Mouse (Mus musculus) limb, embryonic 14.5 days (tissue): ENCODE data around the gene Med15. TPM values are rescaled to one million over a fixed set of nuclear protein-coding genes. Genes with fewer than 3 reads are reported as not detected.

ENCODE experiments used
- ATAC-seq: fragments of 200-750 bp; cut with Nextera tagmentation; 2 replicates; pipeline ENCODE4 v1.8.0; 2017; ENCODE audit warnings: low read depth, moderate number of reproducible peaks, moderate TSS enrichment; ENCODE audit not compliant: low FRiP score
- DNase-seq: peaks from one replicate; pipeline ENCODE4 v3.0.0-alpha.2; 2015; ENCODE audit warnings: low spot score
- H3K27ac ChIP-seq: fragments of 300-500 bp; sonication (generic); replicated peaks from 2 replicates; pipeline ENCODE4 v1.5.1; 2014; ENCODE audit warnings: low read depth, mild to moderate bottlenecking, low read length, moderate library complexity, mixed read lengths
- H3K27me3 ChIP-seq: fragments of 300-500 bp; sonication (generic); 2 replicates; pipeline ENCODE4 v1.6.1; 2014; ENCODE audit warnings: low read length, mixed read lengths; ENCODE audit not compliant: control insufficient read depth, insufficient read depth
- H3K36me3 ChIP-seq: fragments of 300-500 bp; sonication (generic); 2 replicates; pipeline ENCODE4 v1.6.1; 2014; ENCODE audit warnings: mild to moderate bottlenecking, low read length, moderate library complexity, mixed read lengths; ENCODE audit not compliant: control insufficient read depth, insufficient read depth
- H3K4me1 ChIP-seq: fragments of 300-500 bp; sonication (generic); 2 replicates; pipeline ENCODE4 v1.6.1; 2014; ENCODE audit warnings: antibody characterized with exemption, low read length, mixed read lengths; ENCODE audit not compliant: control insufficient read depth, insufficient read depth
- H3K4me2 ChIP-seq: fragments of 300-500 bp; sonication (generic); replicated peaks from 2 replicates; pipeline ENCODE4 v1.6.1; 2014; ENCODE audit warnings: low read depth, mild to moderate bottlenecking, low read length, moderate library complexity; ENCODE audit not compliant: severe bottlenecking
- H3K4me3 ChIP-seq: fragments of 300-500 bp; sonication (generic); replicated peaks from 2 replicates; pipeline ENCODE4 v1.5.1; 2014; ENCODE audit warnings: low read length
- H3K9ac ChIP-seq: fragments of 300-500 bp; sonication (generic); 2 replicates; pipeline ENCODE4 v1.6.1; 2014; ENCODE audit warnings: mild to moderate bottlenecking, low read depth, low read length, moderate library complexity; ENCODE audit not compliant: severe bottlenecking
- H3K9me3 ChIP-seq: fragments of 300-500 bp; sonication (generic); 2 replicates; pipeline ENCODE4 v1.6.1; 2016; ENCODE audit warnings: low read length; ENCODE audit not compliant: control insufficient read depth
- POLR2A ChIP-seq: fragments of 200-500 bp; IDR thresholded peaks from 2 replicates; pipeline ENCODE4 v1.8.0; 2012; ENCODE audit warnings: inconsistent platforms, mild to moderate bottlenecking, moderate library complexity, borderline replicate concordance; ENCODE audit not compliant: insufficient read depth, insufficient read length; ENCODE audit errors: extremely low read depth
- WGBS: fragments of 180-500 bp; shearing (Covaris S2); extraction: QIAGEN DNeasy Blood & Tissue Kit; methylation state at CpG from one replicate; pipeline ENCODE4 v1.1.7; 2014; 5-methylcytosine and 5-hydroxymethylcytosine counted together
- polyA plus RNA-seq, 2 experiments: library from polyadenylated mRNA; depleted of rRNA in 1 of 2; stranded (reverse) in 1 of 2; unstranded in 1 of 2; fragments of >200 nt; fragmentation: Nextera tagmentation in 1 of 2; extraction: Ambion mirVana in 1 of 2; gene quantifications; 2 replicates each; pipeline versions ENCODE4 v1.2.1 to v1.2.3; 2012 to 2014

The Med15 gene
- polyA plus RNA-seq, 2 experiments = 41.6 to 84.6 TPM

GRCm38 (mm10) chr16:17638036-17638628 is 94.6 kb downstream of the Med15 start:
- H3K9me3 ChIP-seq = no peaks in the 10 kb centered on the region
- peaks cover 78% of the 10 kb centered on the region for H3K36me3 ChIP-seq
- H3K4me2 ChIP-seq = no peak overlapping the region
- H3K4me3 ChIP-seq = no peak overlapping the region
- no peaks in the 10 kb centered on the region for H3K27me3 ChIP-seq
- DNase-seq = no peak
- H3K4me1 ChIP-seq = no peaks in the 10 kb centered on the region
- 89% methylated on average over 9 of the region's 9 CpGs for WGBS
- no peak overlapping the region for H3K27ac ChIP-seq
- TF ChIP-seq POLR2A = no peak
- ATAC-seq = no peak
- H3K9ac ChIP-seq = no peak overlapping the region

- ATAC-seq (no peak), DNase-seq (no peak)
- no peak overlapping the region for H3K4me2 ChIP-seq
- no peaks in the 10 kb centered on the region for H3K9me3 ChIP-seq
- H3K4me3 ChIP-seq = no peak overlapping the region
- TF ChIP-seq POLR2A = no peak
- no peak overlapping the region for H3K27ac ChIP-seq
- 69% methylated on average over 2 of the region's 2 CpGs for WGBS
- H3K27me3 ChIP-seq = no peaks in the 10 kb centered on the region
- no peaks in the 10 kb centered on the region for H3K4me1 ChIP-seq
- H3K36me3 ChIP-seq = peaks cover 78% of the 10 kb centered on the region
- H3K9ac ChIP-seq = no peak overlapping the region
These were observed 95.1 kb downstream of the Med15 start for GRCm38 (mm10) chr16:17637610-17638009.

DNA sequence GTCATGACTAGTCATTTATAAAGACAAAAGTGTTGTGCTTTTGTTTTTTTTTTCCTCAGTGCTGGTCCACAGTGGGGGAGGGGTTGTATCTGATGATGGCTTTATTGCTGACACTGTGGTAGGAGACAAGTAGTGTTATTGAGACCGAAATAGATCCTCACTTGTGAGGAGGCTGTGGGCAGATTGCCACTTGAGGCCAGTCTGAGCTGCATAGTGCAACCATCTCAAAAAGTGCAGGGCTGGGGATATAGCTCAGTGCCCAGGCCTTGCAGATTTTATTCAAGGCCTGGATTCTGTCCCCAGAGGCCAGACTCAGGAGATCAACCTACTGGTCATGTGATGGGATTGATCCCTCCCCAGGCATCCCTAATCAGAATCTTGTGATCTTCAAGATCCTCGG is 95.8 kb downstream of the Med15 start:
- Histone ChIP-seq H3K27ac (no peak overlapping the region), H3K4me3 (no peak overlapping the region), H3K9me3 (no peaks in the 10 kb centered on the region), H3K36me3 (peaks cover 78% of the 10 kb centered on the region), H3K4me1 (no peaks in the 10 kb centered on the region), H3K4me2 (no peak overlapping the region), H3K27me3 (no peaks in the 10 kb centered on the region), H3K9ac (no peak overlapping the region)
- DNase-seq (no peak), ATAC-seq (no peak)
- 86% methylated on average over 2 of the region's 2 CpGs for WGBS
- TF ChIP-seq POLR2A = no peak

- Histone ChIP-seq H3K36me3 (peaks cover 80% of the 10 kb centered on the region), H3K9me3 (no peaks in the 10 kb centered on the region), H3K4me3 (no peak overlapping the region), H3K27me3 (no peaks in the 10 kb centered on the region), H3K9ac (no peak overlapping the region), H3K27ac (no peak overlapping the region), H3K4me1 (no peaks in the 10 kb centered on the region), H3K4me2 (no peak overlapping the region)
- 75% methylated on average over 8 of the region's 8 CpGs for WGBS
- TF ChIP-seq POLR2A = no peak
- DNase-seq = no peak
- no peak for ATAC-seq
These were observed 99.1 kb downstream of the Med15 start for GRCm38 (mm10) chr16:17633481-17634181.

GRCm38 (mm10) chr16:17632580-17632979 is 100.1 kb downstream of the Med15 start:
- Histone ChIP-seq H3K4me1 (no peaks in the 10 kb centered on the region), H3K4me3 (no peak overlapping the region), H3K27ac (no peak overlapping the region), H3K9me3 (no peaks in the 10 kb centered on the region), H3K9ac (no peak overlapping the region), H3K36me3 (peaks cover 82% of the 10 kb centered on the region), H3K4me2 (no peak overlapping the region), H3K27me3 (no peaks in the 10 kb centered on the region)
- 100% methylated on average over 2 of the region's 2 CpGs for WGBS
- ATAC-seq (no peak), DNase-seq (no peak)
- TF ChIP-seq POLR2A = no peak

DNA sequence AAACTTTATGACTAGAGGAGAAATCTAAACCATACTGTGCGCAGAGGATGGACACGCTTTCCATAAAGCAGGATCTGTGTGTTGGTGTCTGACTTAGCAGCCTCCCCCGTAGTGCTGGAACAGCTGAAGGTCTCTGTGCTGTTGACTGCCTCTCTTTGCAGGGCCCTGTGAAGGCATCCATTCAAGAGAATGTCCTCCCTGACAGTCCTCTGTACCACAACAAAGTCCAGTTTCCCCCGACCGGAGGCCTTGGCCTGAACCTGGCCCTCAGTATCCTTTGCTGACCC is 106.5 kb downstream of the Med15 start:
- peaks cover 87% of the 10 kb centered on the region for H3K36me3 ChIP-seq
- no peak overlapping the region for H3K27ac ChIP-seq
- no peak overlapping the region for H3K4me2 ChIP-seq
- no peak overlapping the region for H3K9ac ChIP-seq
- no peak for TF ChIP-seq POLR2A
- no peak overlapping the region for H3K4me3 ChIP-seq
- no peak for DNase-seq
- H3K9me3 ChIP-seq = no peaks in the 10 kb centered on the region
- no peak for ATAC-seq
- no peaks in the 10 kb centered on the region for H3K27me3 ChIP-seq
- 98% methylated on average over 5 of the region's 5 CpGs for WGBS
- H3K4me1 ChIP-seq = no peaks in the 10 kb centered on the region
